ENCODE assay signal across 17 mouse cellular contexts in genomic region chr9:44570939-44571382, GRCm38 (mm10). TPM values are rescaled to one million over a fixed set of nuclear protein-coding genes. Genes with fewer than 3 reads are reported as not detected.
DNase-seq lines count a peak whose midpoint lies in the region; TF ChIP-seq lines count a peak whose summit lies in the region.
"Had no signal": no experiment of that assay in that cellular context is flagged by ENCODE, and none has a peak within 500 bp of the region (broad histone marks: within the 10 kb centered on the region; RNA-seq: fewer than 3 reads in every experiment).

No protein-coding gene starts in this region.

- no peak overlapping the region for H3K4me3 ChIP-seq in lung, adult 2 months (replicated peaks; ENCODE audit: extremely low read depth, low read depth, low read length)
- H3K4me3 ChIP-seq: forebrain, embryonic 13.5 days; hindbrain, embryonic 15.5 days; limb, embryonic 15.5 days had no signal

- TF ChIP-seq CTCF in lung, adult 2 months (IDR thresholded peaks at IDR 0.05; ENCODE audit: insufficient read depth, low read length), result no peak

- DNase-seq in heart, adult 9 months (ENCODE audit: low spot score in 2 of 2), result peak; percentile 10 to 35
- DNase-seq in heart, postnatal 14 days, result no peak
- peak; percentile 59 for DNase-seq in lung, postnatal 36 days
- no peak for DNase-seq in lung, adult 2 months
- peak; percentile 50 for DNase-seq in spleen, adult 12 weeks (ENCODE audit: low spot score)
- DNase-seq in ovary, postnatal 14 days (ENCODE audit: low spot score), result no peak
- no peak for DNase-seq in left cerebral cortex, adult 18-20 months (ENCODE audit: low spot score in 2 of 2)
- DNase-seq: cerebellum, adult 9-11 months; embryo, embryonic 11 days; gastrocnemius, postnatal 36 days; right cerebral cortex, postnatal 4 days had no signal

- intact Hi-C loops in heart, postnatal 14 days (cut with DNase I), result no loop called here

- 59% methylated on average over 12 of the region's 12 CpGs for WGBS in lung, adult 2 months

- TF ChIP-seq POLR2A in lung, adult 2 months (IDR thresholded peaks at IDR 0.05; ENCODE audit: borderline replicate concordance, extremely low read depth, low read depth, low read length), result no peak

- peaks cover 6% of the 10 kb centered on the region for H3K4me1 ChIP-seq in lung, adult 2 months (ENCODE audit: control insufficient read depth, insufficient read depth, low read length)
- H3K4me1 ChIP-seq: forebrain, embryonic 13.5 days; hindbrain, embryonic 15.5 days; limb, embryonic 15.5 days had no signal

RNA-seq across cellular contexts. Expression of gene Cxcr5, which starts 9.3 kb away (rescaled TPM):
- total RNA-seq in heart, postnatal 14 days (2021), result under 1 TPM; 0.12 to 0.20 TPM
- 6.0 TPM in 2 replicates for polyA plus RNA-seq in lung, adult 2 months (2012; rRNA removed)
- total RNA-seq in left cerebral cortex, adult 18-20 months (2021), result not detected
- total RNA-seq: gastrocnemius, postnatal 36 days; layer of hippocampus, postnatal 10 days; left cerebral cortex, postnatal 25 days had no signal
- polyA plus RNA-seq: forebrain, embryonic 13.5 days; hindbrain, embryonic 15.5 days; neural tube, embryonic 14.5 days had no signal

RNA-seq across cellular contexts. Expression of gene Ddx6, which starts 33.7 kb away (rescaled TPM):
- total RNA-seq in heart, postnatal 14 days (2021), result 10 to 100 TPM; 92.0 to 94.3 TPM
- 17.4 and 24.2 TPM in 2 replicates for polyA plus RNA-seq in lung, adult 2 months (2012; rRNA removed)
- 100 to 1,000 TPM; 145 to 155 TPM for total RNA-seq in left cerebral cortex, adult 18-20 months (2021)

Comparison
In these comparisons a context has a peak if more than half of its experiments do, and no peak if none do; other contexts are left out.
1. DNase-seq: peak in heart, adult 9 months (2 of 2), lung, postnatal 36 days (single experiment) and spleen, adult 12 weeks (single experiment); none in heart, postnatal 14 days (0 of 2), lung, adult 2 months (single experiment), ovary, postnatal 14 days (single experiment) and left cerebral cortex, adult 18-20 months (0 of 2).